In genomic region chr5:38616296-38616695, GRCm38 (mm10) we compare ENCODE assay signal across 27 mouse cellular contexts.
"Had no signal": no experiment of that assay in that cellular context is flagged by ENCODE, and none has a peak within 500 bp of the region (broad histone marks: within the 10 kb centered on the region; RNA-seq: fewer than 3 reads in every experiment).

No protein-coding gene starts in this region.

- H3K9me3 ChIP-seq: heart, embryonic 13.5 days; heart, embryonic 15.5 days; hindbrain, embryonic 10.5 days; hindbrain, embryonic 12.5 days; kidney, embryonic 15.5 days; limb, embryonic 13.5 days; limb, embryonic 15.5 days had no signal

- ATAC-seq: forebrain, embryonic 16.5 days; hindbrain, embryonic 16.5 days; intestine, embryonic 16.5 days had no signal

- H3K4me3 ChIP-seq: gastrocnemius, adult 2 months; heart, adult 2 months; heart, embryonic 13.5 days; heart, embryonic 15.5 days; hindbrain, embryonic 10.5 days; hindbrain, embryonic 12.5 days; kidney, embryonic 15.5 days; limb, embryonic 13.5 days; limb, embryonic 15.5 days had no signal

- H3K27me3 ChIP-seq: heart, embryonic 13.5 days; heart, embryonic 15.5 days; hindbrain, embryonic 12.5 days; kidney, embryonic 15.5 days; limb, embryonic 13.5 days; limb, embryonic 15.5 days had no signal

- H3K9ac ChIP-seq: heart, embryonic 13.5 days; heart, embryonic 15.5 days; hindbrain, embryonic 12.5 days; hindbrain, embryonic 14.5 days; kidney, embryonic 15.5 days; limb, embryonic 13.5 days; limb, embryonic 15.5 days had no signal

- H3K36me3 ChIP-seq: heart, embryonic 13.5 days; heart, embryonic 15.5 days; hindbrain, embryonic 10.5 days; hindbrain, embryonic 12.5 days; kidney, embryonic 15.5 days; limb, embryonic 13.5 days; limb, embryonic 15.5 days had no signal

- H3K27ac ChIP-seq: gastrocnemius, adult 2 months; heart, adult 2 months; heart, embryonic 13.5 days; heart, embryonic 15.5 days; hindbrain, embryonic 10.5 days; hindbrain, embryonic 12.5 days; hindbrain, embryonic 14.5 days; kidney, embryonic 15.5 days; kidney, postnatal 0 days; limb, embryonic 13.5 days; limb, embryonic 15.5 days had no signal

- H3K4me1 ChIP-seq: heart, embryonic 15.5 days; hindbrain, embryonic 10.5 days; hindbrain, embryonic 12.5 days; kidney, embryonic 15.5 days had no signal

- H3K4me2 ChIP-seq: heart, embryonic 11.5 days; heart, embryonic 13.5 days; heart, embryonic 15.5 days; hindbrain, embryonic 12.5 days; hindbrain, embryonic 14.5 days; kidney, embryonic 15.5 days; limb, embryonic 13.5 days; limb, embryonic 15.5 days had no signal

- DNase-seq: gastrocnemius, adult 2 months; gastrocnemius, postnatal 10 days; gastrocnemius, postnatal 25 days; heart, adult 2 months; heart, postnatal 14 days; heart, postnatal 4 days; kidney, adult 11 months; kidney, adult 2 months; kidney, adult 9 months; kidney, postnatal 14 days; kidney, postnatal 36 days; layer of hippocampus, adult 9-11 months; layer of hippocampus, postnatal 36 days; left cerebral cortex, postnatal 4 days had no signal
